Mouse (Mus musculus): ENCODE results near the gene Galnt9.

Gene Galnt9

DNA sequence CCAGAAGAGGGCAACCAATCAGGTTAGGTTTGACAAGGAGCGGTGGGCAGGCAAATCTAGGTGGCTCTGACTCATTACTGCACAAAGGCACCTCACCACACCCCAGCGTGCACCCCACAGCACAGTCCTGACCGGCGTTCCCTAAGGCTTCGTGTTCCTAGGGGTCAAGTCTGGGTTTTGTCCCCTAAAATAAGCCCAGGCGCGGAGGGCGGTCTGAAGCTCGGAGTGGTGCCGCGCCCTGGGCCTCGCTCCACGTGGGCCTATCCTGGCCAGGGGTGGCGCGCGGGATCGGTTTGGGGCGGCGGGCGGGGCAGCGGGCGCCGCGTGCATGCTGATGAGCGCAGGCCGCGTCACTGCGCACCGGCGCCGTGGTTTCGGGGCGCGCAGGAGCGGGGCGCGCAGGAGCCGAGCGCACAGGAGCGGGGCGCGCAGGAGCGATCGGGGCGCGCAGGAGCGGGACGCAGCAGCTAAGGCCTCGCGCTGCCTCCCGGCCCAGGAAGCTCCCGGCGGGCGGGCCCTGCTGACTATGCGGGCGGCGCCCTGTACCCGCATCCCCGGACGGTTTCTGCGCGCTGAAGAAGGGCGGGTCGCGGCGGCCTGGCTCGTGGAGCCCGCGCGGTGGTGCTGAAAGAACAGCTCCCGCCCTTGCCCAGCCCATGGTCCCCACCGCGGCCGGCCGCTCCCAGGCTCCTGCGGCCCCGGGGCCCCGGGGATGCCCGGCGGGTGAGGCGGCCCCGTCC lies at the start of gene Galnt9:
TSS of gene Galnt9 (plus strand) at position 405 of the 740 bp plus-strand sequence.
- DNase-seq (ENCODE audit: low read depth, low spot score), result peak; percentile 49

DNA sequence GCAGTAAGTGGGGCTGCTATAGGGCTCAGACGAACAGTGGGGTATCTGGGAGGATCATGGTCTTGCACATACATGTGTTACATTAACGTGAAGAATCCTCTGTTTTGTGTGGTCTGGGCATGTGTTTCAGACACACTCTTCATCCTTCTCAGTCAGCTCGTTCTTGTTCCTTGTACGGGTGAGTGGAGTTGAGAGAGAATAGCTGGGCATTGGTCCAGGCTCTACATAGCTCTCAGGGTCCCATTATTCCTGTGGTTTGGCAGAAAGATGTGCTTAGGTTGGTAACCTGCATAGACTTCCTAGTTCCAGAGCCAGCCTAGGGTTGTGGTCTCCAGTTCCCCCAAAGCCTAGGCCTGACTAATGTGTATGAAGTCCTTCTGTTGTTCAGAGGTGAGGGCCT lies 49.8 kb upstream of the Galnt9 start:
- DNase-seq (ENCODE audit: low read depth, low spot score), result no peak

DNA sequence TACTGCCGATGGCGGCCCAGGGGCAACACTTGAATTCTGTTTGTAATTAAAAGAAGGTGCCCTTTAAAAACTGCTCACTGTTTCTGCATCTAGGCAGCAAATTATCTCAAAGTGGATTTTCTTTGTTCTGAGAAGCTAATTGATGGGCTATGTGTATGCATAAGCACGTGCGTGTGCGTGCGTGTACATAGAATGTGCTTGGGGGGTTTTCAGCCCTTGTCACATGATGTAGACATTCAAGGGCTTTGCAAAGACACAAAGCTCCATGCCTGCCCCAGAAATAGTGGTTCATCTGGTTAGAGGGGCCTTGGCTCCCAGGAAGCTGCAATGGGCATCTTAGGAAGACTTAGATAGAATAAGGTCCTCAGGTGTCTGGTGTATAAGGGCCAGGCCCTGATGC lies 49.1 kb upstream of the Galnt9 start:
- DNase-seq (ENCODE audit: low read depth, low spot score), result no peak

DNA sequence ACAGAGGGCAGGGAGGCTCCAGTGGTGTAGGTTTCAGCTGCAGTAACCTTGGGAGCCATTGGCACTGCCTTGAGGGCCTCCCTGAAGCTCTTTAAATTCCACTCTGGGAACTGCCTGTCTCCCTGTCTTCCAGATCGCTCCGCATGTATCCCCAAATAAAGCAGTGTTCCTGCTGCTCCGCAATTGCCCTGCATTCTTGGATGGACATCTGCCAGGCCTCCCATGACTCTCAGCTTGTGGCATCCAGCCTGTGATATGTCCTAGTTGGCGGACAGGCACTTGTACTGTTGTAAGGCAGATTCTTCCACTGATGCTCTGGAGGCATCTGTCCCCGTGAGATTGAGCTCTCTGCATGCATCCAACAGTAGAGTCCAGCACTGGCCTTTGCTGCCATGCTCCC lies 46.6 kb upstream of the Galnt9 start:
- DNase-seq (ENCODE audit: low read depth, low spot score), result no peak

DNA sequence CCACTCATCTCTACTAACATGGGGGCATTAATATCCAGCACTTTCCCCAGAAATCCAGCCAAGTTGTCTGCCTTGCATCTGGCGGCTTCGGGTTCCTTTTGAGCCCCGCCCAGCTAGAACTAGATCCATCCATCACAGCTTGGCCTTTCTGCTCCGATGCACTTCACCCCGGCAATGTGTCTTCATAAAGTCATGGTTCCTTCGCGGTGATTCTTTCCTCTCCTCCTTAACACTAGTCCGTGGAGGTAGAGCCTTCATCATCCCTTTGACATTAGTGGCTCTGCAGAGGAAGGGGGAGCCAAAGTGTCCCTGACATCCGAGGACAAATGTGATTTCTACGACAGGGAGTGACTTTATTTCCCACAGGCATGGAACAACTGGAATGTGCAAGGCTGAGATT lies 46.1 kb upstream of the Galnt9 start:
- no peak for DNase-seq (ENCODE audit: low read depth, low spot score)

DNA sequence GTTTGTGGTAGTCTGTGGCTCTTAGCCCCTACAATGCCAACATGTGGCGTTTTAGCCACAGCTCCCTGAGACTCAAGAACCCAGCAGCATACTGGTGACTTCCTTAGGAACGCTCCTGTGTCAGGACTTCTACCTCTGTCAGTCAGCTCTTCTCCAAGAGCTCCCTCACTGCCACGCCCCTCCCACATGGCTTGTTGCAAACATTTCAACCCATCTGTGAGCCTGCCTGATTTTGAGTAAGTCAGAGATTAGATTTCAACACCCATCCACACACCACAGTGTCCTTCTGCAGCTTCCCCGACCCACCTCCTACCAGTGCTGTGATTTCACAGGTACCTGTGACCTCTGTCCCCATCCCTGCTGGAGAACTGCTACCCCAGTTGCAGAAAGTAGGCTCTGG lies 43.9 kb upstream of the Galnt9 start:
- DNase-seq (ENCODE audit: low read depth, low spot score), result no peak

DNA sequence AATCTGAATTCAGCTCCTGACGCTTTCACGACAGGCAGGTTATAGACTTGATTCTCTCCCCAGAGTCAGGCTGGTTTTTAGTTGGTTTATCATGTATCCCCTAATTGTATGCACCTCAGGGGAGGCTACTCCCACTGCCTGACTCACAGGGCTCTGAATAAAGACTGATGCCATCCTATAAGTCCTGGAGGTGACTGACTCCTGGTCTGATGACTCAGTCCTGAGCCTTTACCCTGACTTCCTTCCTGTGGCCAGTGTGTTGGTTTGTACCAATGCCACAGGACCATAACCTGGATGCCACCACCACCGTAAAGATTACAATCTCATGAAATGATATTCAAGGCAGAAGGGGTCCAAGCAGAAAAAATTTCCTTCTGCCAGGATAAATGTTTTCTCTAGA lies 40.8 kb upstream of the Galnt9 start:
- no peak for DNase-seq (ENCODE audit: low read depth, low spot score)

DNA sequence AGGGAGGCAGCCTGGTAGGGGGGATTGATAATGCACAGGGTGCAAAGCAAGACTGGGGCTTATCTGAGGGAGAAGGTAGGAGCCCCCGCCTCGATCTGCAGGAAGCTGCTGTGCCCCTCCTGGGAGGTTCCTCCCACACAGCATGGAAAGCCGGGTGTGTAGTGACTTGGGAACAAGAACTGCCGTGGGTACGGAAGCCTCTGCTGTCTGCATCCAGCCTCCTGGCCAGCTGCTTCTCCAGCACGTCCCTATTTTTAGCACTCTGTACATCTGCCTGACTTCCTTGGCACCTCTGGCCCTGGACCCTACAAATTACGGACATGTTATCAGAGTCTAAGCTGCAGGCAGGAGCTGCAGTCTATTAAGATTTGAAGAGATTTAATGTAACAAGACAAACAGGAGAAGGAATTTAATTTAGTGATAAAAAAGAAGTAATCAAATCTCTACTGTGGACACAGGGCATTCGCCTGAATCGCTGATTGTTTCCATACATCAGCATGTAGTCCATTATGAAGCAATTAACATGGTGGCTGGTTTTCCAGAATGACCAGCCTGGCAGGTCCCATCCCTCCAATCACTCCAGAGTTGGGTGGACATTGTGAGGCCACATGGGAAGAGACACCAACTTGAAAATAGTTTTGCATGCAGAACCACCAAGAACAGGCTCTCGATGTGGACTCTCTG lies 38.4 kb upstream of the Galnt9 start:
- no peak for DNase-seq (ENCODE audit: low read depth, low spot score)

DNA sequence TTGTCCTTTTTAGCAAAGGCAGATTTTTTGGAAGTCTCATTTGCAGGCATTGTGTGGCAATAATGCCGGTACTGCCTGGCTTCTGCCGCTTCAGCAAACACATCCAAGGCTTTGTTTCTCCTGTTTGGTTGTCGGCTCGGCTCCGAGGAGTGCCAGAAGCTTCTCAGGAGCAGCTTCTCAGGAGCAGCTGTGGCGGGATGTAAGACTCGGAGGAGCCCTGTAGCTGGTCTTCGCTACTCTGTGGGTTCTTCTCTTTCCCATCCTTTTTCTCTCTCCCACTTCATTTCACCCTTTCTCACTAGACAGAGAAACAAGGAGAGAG lies 37.9 kb upstream of the Galnt9 start:
- no peak for DNase-seq (ENCODE audit: low read depth, low spot score)

DNA sequence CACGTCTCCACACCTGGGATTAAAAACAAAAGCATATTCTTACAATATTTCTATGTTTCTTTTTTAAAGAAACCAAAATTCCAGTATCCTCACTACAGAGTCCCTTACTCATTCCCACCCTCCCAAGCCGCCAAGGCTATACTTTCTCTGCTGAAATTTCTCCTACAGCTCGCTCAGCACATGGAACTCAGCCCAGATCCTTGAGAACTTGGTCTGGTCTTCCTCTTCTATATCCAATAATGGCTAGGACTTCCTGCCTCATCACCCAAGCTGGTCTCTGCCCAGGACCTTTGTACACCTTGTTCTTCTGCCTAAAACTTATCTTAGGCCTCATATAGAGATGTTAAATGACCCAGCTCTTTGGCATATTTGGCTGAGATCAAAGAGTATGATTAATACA lies 37.3 kb upstream of the Galnt9 start:
- no peak for DNase-seq (ENCODE audit: low read depth, low spot score)

DNA sequence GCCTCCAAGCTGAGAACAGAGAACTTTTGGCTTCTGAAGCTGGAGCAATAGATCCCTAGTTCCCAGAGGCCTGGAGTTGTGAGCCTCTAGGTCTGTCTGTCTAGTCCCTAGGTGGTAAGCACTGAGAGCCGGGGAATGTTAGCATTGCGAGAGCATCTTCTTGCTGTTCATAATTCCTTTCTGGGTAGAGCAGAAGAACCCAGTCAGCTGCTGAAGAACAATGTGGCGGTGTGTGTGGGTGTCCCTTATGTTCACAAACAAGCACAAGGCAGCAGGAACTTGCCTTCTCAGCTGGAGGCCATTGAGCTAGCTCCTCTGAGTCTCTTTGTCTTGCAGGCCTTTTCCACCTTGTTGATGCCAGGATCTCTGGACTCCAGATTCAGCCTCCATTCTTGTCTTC lies 36.2 kb upstream of the Galnt9 start:
- DNase-seq (ENCODE audit: low read depth, low spot score), result no peak

DNA sequence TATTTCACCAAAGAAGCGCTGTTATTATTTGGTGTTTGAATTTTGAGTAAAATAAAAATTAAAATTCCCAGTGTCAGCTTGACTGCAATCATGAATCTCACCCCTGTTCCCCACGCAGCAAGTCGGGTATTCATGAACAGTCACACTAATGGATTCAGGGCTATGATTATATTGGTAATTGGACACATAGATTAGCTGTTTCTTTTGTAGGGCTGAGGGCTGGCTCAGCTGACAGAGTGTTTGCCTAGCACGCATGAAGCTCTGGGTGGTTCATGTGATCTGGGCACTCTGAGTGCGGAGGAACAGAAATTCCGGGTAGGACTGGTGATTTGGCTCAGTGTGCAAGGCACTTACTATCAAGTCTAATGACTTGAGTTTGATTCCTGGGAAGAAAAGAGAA lies 33.8 kb upstream of the Galnt9 start:
- no peak for DNase-seq (ENCODE audit: low read depth, low spot score)

DNA sequence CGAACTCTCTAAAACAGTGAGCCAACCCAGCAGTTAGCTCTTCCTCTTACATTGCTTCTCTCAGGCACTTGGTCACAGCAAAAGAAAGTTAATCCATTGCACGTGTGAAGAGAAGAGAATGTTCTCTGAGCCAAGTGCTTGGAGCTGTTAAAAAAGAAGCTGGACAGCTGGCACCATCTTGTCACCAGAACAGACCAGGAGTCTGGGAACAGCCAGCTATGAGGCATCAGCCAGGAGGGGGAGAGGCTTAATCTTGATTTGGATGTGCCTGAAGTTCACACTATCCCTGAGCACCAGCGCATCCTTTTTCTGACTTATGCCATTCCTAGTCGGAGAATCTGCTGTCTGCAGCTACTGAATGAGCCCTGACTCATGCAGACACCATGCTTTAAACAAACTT lies 30.4 kb upstream of the Galnt9 start:
- DNase-seq (ENCODE audit: low read depth, low spot score), result no peak

DNA sequence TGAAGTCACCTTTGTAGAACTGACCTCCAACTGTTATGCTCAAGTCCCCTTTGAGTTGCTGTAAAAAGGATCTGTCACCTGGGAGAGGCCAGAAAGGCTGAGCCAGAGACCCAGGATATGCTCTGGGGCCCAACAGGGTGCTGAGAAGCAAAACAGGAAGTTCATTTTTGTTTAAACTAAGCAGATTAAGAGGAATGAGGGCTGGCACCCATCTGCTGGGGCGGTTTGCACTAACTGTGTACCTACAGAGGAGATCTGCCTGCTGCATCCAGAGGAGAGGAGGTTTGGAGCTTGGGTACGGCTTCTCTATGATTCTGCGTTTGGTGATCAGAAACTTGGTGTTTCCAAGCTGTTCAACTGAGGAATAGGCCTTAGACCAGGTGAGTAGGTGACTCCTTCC lies 29.5 kb upstream of the Galnt9 start:
- DNase-seq (ENCODE audit: low read depth, low spot score), result peak; percentile 60

DNA sequence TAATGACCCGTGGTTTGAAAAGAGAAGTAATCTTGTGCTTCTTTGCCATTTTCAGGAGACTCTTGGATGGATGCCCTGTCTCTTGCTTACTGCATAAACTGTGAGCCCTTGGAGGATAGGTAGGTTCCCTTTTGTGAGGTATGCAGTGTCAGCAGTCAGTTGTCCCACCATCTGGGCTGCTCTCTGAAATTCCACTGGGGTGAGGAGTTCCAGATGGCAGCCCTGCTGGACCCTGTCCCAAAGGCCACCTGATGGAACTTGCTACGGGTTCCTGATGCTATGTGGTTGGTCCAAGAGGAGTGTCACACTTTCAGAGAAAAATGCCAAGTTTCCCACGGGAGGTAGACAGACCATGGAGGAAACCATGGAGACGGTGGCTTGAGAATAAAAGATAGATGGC lies 27.8 kb upstream of the Galnt9 start:
- DNase-seq (ENCODE audit: low read depth, low spot score), result no peak

DNA sequence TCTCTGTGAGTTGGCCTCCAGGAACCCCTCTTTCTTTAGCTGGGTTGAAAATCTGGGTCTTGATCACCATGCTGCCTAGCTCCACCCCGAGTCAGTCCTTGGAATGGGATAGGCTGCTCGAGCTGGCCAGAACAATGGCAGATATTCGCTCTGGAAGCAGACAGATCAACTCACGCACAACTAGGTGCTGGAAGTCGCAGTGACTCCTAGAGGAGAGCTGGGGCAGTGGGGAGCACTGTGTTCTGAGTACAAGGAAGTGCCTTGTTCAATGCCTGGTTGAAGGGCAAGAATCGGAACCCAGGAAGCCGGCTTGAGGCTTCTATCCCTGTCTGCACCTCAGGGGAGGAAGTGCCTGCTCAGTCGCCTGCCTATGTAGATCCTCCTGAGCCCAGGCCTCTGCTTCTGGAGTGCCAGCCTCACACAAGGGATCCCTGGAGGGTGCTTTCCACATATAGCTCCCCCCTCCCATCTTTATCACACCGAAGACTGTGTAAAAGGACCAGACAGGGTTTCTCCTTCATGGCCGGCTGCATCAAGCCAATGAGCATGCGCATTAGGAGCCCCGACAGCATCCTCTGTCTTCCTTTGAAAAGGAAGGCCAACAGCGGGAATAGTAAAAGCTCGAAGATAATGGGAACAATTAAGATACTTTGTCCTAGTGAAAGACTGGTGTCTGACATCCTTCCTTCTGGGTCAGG lies 25.9 kb upstream of the Galnt9 start:
- DNase-seq (ENCODE audit: low read depth, low spot score), result no peak

DNA sequence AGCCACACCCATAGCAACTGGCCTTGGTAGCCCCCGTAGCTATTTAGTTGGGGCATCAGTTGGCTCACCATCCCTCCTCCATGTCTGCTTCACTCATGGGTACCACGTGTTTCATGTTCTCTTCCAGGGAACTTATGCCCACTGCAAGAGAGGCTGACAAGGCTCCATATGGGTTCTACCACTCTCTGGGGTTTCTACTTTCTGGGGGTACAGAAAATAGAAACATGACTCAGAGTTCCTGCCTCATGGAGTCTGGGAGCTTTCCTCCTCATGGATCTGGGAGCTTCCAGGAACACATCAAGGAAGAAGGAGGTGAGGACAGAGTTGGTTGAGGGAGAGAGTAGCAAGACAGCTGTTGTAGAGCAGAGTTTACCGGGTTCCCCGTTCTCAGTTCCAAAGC lies 23.2 kb upstream of the Galnt9 start:
- no peak for DNase-seq (ENCODE audit: low read depth, low spot score)

DNA sequence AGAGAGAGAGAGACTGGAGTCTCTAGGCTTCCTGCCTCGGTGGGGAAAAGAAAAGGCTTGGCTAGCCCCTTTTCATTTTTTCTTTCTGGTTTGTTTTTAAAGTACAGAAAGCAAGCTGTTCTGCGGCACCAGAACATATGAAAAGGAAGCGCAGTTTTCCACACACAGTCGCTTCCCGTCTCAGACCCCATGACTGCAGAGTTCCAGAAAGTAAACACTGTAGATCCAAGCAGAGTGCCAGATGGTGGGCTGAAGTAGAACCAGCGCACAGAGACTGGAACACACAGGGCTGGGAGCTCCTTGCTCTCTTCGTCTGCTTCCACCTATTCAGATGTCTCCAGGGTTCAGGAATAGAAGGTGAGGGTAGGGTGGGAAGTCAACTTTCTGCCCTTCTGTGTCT lies 22.3 kb upstream of the Galnt9 start:
- DNase-seq (ENCODE audit: low read depth, low spot score), result no peak

DNA sequence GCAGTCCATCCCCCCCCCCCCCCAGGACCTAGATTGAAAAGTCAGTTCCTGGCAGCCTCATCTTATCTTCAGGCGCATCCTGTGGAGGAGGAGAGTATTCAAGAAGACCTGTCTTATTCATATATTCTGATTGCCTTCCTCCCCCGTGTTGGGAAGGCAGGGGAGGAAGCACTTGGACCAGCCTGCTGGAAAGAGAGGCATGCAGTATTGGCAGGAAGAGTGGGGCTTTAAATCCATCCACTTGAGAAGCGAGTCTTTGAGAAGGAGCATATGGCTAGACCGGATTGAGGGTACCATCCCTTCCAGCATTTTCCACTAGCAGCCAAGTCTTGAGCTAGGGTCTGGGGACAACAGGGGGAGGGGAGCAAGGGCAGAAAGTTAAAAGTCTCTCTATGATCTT lies 20.9 kb upstream of the Galnt9 start:
- DNase-seq (ENCODE audit: low read depth, low spot score), result no peak

DNA sequence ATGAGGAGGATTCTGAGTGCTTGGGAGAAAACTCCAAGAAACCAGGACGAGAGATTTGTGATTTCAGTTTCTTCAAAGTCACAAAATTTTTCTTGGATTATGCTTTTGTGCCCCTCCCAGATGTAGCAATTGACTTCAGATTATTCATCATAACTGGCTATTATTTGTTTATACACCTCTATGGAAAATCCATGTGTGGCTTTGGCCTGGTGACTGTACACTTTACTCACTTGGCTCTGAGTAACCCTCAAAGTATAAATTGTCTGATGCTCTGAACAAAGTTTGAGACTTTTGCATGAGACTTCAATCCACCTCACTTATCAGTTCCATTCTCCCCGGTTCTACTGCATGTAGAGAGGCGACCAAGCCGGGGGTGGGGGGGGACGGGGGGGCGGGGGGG lies 18.5 kb upstream of the Galnt9 start:
- DNase-seq (ENCODE audit: low read depth, low spot score), result no peak

DNA sequence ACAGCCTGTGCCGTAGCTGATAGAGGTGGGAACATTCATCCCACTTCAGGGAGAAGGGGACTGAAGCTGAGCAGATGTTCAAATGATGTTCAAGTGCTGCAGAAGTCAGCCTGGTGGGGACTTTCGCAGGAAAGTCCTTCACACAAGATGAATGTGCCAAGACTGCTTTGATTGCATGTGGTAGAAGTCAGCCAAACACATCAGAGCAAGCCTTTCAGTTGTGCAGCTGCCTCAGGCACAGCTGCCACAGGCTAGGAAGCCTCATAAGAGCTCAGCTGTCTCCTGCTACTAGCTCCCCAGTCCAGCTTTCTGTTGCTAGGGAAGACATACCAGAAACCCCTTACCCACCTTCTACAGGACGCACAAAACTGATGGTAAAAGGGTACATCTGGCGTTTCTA lies 17.6 kb upstream of the Galnt9 start:
- no peak for DNase-seq (ENCODE audit: low read depth, low spot score)

DNA sequence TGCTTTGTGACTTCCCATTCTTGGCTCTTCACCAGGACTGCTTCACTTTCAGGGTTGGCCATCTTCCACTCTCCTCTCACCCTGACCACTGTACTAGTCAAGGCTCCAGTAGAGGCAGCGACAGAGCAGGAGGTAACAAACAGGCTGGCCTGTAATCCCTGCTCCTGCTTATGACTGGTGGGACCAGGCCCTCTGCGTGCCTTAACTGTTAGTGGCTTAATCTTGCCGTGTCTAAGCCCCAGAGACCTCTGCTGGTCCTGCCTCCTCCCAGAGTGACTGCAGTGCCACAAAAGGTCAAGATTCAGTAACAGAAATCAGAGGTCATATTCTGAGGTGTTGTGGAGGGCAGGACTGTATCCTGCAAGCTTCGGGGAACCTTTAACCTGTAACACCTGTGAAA lies 13.1 kb upstream of the Galnt9 start:
- DNase-seq (ENCODE audit: low read depth, low spot score), result no peak

DNA sequence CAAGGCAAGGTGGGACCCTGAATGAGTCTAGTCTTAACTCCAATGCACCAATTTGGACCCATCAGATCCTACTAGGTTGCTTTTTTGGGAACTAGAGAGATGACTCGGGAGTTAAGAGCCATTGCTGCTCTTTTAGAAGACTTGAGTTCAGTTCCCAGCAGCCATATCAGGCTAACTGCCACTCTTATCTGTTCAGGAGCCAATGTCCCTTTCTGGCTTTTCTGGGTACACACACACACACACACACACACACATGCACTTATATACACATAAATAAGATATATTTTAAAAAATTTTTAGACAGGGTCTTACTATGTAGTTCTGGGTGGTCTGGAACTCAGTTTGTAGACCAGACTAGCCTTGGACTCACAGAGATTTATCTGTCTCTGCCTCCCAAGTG lies 9.8 kb upstream of the Galnt9 start:
- DNase-seq (ENCODE audit: low read depth, low spot score), result no peak
